Mouse (Mus musculus) gastrocnemius, postnatal 36 days (tissue): ENCODE results near the gene Fbxo33. TPM values are rescaled to one million over a fixed set of nuclear protein-coding genes. Genes with fewer than 3 reads are reported as not detected.

Experiments
- DNase-seq, 2 experiments: peaks; one replicate each; pipeline ENCODE4 v3.0.0; 2022
- intact Hi-C: fragments of 180-260 bp; cut with DNase I; formaldehyde crosslinking; loops from one replicate; pipeline ENCODE4 v1.15.1; 2025
- microRNA-seq, 2 experiments: library from miRNA; unstranded; fragments of <30 nt; microRNA quantifications; one replicate each; pipeline ENCODE4 v1.2.0; 2021
- total RNA-seq, 2 experiments: library from RNA; stranded (reverse); gene quantifications; 2 replicates each; pipeline ENCODE4 v1.2.3; 2021

The Fbxo33 gene
- total RNA-seq, 2 experiments from 2014 or later, result 2.4 to 3.5 TPM

DNA sequence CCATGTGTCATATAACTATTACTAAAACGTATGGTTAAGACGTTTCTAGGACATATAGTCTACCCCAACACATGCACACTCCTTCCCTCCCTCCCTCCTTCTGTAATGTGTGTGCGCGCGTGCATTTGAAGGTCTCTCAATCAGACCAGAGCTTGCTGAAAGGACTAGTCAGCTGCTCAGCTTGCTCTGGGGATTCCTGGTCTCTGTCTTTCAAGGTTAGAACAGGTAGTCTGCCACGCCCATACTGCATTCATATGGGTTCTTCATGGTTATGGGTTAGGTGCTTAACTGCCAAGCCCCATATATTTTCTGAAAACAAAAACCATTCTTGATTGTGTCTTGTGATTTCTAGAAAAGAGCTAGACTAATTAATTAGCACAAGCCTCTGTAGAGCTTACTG is 14.0 kb downstream of the Fbxo33 start:
- no peak for DNase-seq
- intact Hi-C loops, result no loop called here

DNA sequence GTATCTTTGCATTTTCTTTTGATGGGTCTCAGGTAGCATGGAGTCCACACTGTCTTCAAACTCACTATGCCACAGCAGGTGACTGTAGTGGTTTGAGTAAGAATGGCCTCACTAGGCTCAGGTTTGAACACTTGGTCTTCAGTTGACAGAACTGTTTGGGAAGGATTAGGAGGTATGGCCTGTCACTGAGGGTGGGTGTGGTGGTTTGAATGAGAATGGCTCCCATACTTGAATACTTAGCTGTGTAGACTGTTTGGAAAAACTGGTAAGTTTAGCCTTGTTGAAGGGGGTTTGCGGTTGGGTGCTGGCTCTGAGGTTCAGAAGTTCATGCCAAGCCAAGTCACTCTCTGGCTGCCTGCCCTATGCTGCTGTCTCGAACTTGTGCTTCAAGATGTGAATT is 20.2 kb downstream of the Fbxo33 start:
- DNase-seq, result no peak
- intact Hi-C loops, result loop anchor here (1.0 kb wide), 1 partner anchor 14 kb away; no protein-coding TSS in a partner anchor

DNA sequence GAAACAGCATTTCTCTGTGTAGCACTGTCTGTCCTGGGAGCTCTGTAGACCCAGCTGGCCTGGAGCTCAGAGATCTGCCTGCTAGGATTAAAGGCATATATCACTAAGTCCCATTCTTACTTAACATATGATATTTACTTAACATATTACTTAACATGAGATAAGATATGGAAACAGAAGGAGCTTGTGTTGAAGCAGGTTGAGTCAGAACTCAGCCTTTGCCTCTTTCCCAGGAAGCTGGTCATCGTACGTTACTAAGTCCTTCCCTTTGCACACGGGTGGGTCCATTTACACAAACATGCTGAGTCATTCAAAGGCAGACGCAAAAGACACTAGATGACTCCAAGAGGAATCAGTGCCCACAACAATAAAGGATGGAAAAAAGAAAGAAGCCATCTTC is 20.8 kb downstream of the Fbxo33 start:
- intact Hi-C loops, result loop anchor here (1.0 kb wide), 1 partner anchor 15 kb away; no protein-coding TSS in a partner anchor
- DNase-seq, result no peak

DNA sequence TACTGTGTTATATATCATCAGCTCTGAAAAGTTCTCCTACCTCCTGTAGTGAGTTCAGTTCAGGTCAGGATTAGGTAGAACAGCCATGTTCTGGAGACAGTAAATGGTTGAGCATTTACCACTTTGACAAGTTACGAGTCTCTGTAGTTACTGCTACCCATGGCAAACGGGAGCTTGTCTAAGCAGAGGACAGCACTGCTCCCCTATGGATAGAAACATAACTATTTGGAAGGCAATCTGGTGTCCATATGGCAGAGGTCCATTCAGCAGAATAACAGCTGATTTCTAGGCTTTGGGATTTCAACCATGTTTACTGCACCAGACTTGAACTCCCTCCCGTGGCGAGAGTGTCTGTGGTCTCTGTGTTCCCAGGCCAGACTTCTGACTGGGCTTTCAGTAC is 23.6 kb downstream of the Fbxo33 start:
- no peak for DNase-seq

DNA sequence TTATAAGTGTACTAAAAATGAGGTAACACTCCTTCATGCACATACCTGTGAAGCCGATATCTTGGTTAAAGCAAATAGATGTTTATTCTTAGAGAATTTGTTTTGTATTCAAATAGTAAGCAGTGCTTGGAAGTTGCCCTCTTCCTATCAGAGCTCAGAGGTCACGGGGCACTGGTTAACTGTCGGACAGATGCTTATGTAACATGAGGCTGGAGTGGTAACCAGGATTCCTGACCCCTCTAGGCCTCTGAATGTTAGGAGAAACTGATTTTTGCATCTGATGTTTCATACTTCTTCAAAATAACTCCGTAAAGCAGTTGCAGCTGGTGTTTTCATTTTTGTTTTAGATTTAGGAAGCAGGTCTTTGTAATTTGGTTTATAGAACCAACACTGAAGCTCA is 24.5 kb downstream of the Fbxo33 start:
- no peak for DNase-seq
- intact Hi-C loops, result no loop called here

More for the DNA sequence above, 23.6 kb downstream of the Fbxo33 start:
- intact Hi-C loops, result no loop called here

DNA sequence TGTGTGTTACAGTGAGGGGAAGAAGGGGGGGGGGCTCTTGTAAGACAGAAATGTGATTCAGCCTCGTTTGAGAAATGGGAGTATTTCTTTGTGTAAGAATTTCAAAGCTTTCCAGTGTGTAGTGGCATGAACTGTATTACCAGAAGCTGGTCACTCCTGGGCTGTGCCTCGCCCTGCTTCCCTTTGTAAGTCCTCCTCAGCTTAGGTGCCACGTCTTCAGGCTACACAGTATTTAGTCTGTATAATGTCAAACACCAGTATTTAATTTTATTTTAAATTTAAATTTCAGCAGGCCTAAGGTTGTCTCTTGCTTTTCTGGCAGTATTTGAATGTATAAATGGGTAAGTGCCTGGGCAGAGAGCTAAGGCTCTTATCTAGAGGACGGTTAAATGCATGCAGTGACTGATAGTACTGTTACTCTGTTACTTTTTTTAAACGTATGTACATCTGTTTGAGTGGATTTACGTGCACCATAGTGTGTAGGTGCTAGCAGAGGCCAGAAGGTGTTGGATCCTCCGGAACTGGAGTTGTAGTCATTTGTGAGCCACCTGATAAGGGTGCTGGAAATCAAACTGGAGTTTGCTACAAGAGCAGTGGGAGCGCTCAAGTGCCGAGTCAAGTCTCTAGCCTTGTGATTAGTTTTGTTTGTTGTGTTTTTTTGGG is 25.1 kb downstream of the Fbxo33 start:
- intact Hi-C loops, result no loop called here
- no peak for DNase-seq

DNA sequence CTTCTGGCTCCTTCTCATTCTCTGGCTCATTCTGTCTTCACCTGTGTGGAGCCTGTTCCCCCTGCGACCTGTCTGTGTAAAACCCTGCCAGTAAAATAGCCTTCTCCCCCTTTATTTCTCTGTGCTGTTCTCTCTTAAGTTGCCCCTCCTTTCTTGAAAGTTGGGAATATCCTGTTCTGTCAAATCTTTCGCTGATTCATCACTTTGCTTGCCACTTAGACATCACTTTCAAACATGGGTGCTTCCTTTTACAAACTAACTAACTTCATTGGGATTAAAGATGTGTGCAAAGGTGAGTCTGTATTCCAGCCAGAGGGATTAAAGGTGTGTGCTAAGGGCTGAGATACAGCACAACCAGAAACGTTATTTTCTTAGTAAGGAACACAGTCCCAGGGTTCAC is 25.9 kb downstream of the Fbxo33 start:
- no peak for DNase-seq
- intact Hi-C loops, result no loop called here

DNA sequence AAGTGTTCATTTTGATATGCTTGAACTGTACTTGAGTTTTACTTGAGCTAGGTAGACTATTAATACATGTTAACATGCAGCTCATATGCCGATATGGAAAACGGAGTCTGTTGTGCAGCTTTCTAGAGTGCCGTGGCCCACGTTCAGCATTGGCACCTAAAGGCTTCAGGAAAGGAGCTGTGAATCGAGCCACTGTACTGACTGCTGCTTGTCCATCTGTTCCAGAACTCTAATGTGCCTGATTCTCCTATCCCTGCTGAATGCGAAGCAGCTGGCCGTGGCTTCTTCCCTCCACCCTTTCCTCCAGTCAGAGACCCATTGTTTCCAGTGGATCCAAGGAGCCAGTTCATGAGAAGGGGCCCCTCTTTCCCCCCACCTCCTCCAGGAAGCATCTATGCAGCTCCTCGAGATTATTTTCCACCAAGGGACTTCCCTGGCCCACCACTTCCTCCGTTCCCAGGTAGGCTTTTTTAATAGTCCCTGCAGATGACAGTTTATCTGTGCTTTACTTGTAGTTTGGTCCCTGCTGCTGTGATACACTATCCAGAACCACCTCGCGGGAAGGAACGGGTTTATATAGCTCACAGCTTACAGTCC is 31.3 kb downstream of the Fbxo33 start:
- no peak for DNase-seq
- intact Hi-C loops, result no loop called here

DNA sequence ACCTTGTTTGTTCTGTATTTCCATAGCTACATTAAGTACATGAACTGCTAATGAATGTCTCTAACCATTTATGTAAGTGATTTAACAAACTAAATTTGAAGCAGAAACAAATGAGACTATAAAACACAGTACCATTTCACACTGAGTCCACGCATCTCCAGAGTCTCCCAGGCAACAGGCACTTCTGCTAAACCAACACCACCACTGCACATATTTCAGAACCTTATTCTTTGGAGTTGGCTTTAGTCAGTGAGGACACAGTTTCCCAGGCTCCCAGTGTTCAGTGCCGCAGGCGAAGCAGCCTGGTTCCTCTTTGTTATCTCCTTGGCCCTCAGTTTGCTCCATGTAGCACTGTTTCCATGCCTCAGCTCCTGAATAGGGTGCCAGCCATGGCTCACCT is 41.7 kb downstream of the Fbxo33 start:
- intact Hi-C loops, result no loop called here
- no peak for DNase-seq

DNA sequence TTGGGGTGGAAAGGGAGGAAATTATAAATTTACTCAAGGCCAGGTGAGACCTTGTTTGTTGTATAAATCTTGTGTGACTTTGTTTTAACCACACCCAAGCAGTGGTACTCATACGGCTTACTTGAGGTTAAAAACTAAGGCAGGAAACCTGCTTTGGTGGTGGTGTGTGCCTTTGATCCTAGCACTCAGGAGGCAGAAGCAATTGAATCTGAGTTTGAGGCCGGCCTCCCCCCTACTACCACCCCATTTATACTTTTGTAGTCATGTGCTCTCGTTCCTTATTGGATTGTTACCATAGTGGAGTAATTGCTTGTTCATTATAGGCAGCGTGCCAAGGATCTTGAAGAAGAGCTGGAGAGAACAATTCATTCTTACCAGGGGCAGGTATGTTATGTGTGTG is 49.6 kb downstream of the Fbxo33 start:
- intact Hi-C loops, result no loop called here
- DNase-seq, result no peak

DNA sequence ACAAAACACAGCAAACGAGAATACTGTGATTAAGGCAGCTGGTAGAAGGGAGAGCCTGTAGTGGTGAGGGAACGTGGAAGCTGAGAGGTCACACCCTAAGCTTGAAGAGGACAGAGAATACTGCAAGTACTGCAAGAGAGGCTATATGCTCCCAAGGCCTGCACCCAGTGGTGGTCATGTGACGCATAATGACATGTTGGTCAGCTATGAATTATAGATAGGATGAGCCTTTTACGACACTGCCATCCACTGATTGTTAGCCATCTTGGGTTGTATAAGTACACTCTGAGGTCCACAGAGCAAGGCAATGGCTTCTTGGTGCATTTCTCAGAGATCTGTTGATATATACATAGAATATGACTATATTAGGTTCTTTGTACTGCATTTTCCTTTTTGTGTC is 53.0 kb downstream of the Fbxo33 start:
- no peak for DNase-seq

DNA sequence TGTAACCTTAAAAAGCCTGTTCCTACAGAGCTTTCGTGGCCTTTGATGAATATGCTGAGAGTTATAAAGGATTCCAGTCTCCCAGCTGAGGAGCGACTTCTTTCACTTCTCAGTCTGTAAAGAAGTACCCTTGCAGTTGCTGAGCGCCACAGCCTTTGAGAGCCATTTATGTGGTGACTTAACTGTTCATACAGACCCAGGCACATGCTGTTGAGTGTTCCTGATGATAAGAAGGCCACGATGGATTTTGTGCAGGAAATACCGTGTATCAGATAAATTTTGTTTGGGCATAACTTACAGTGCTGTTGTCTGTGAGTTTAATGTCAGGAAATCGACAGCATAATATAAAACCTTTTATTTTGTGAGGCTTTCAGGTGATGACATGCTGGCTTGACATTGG is 55.0 kb downstream of the Fbxo33 start:
- no peak for DNase-seq
- intact Hi-C loops, result no loop called here

More for the DNA sequence above, 53.0 kb downstream of the Fbxo33 start:
- intact Hi-C loops, result no loop called here

DNA sequence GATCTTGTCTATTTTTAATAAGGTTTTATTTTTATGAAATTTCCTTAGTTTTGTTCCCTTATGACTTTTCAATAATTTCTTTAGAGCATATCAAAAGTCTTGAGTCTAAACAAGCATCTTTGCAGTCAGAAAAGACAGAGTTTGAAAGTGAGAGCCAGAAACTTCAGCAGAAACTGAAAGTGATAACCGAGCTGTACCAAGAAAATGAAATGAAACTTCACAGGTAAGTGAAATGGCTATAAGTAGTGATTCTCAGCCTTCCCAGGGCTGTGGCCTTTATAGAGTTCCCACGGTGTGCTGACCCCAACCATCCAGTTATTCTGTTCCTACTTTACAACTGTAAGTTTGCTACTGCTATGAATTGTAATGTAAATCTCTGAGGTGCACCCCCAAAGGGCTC is 56.7 kb downstream of the Fbxo33 start:
- intact Hi-C loops, result no loop called here
- no peak for DNase-seq

DNA sequence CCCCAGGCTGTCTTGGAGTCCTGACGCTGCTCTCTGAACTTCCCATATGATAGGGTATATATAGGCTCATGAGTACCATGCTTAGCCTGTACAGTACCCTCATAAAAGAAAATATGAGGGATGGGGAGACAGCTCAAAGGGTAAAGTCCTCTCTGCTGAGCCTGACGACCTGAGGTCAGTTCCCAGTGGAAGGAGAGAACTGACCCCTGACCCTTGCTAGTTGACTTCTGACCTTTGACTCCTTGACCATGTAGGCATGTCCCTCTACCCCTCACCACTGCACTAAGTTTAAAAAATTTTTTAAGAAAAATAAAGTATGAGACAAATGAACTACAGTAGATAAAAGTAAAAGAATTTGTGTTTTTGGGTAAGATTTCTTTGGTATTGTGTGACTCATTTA is 58.4 kb downstream of the Fbxo33 start:
- no peak for DNase-seq
- intact Hi-C loops, result no loop called here

Small RNA genes lying within 50 kb of the gene (microRNA-seq; reads per million reads assigned to microRNA genes)
- 0 reads per million in 2 experiments for gene Gm27284

Other genes with a start within 250 kb of the Fbxo33 start
- gene Sec23a, start 207.7 kb downstream of the Fbxo33 start, total RNA-seq, result 10 to 100 TPM; 45.0 to 51.3 TPM
- gene Gemin2, start 206.3 kb downstream of the Fbxo33 start, total RNA-seq, result 1 to 10 TPM; 3.8 to 4.6 TPM
- 10 to 100 TPM; 28.5 to 40.1 TPM for gene Trappc6b, start 158.3 kb downstream of the Fbxo33 start, total RNA-seq
- gene Pnn, start 152.8 kb downstream of the Fbxo33 start, total RNA-seq, result 10 to 100 TPM; 16.5 to 21.3 TPM
- gene Mia2, start 123.9 kb downstream of the Fbxo33 start, total RNA-seq, result 100 to 1,000 TPM in 1 of 2 experiments, 10 to 100 TPM in 1; 83.9 to 111 TPM